Mouse (Mus musculus) spleen, postnatal 36 days (tissue): Measurements from ENCODE around the gene Dpy19l2.
A peak's percentile ranks its signal among the peaks of the same experiment; 100 is the strongest.
"Not testable (repeated sequence)": the region's sequence is repeated elsewhere in the genome, so short reads cannot be mapped to it uniquely, and the experiment has no call there.

Experiments used
- DNase-seq, 2 experiments: peaks; one replicate each; pipeline ENCODE4 v3.0.0; 2022; ENCODE audit warnings: low spot score in 2 of 2, mixed read lengths in 1 of 2

Dpy19l2 gene

GRCm38 (mm10) chr9:24695700-24696404 lies at the start of gene Dpy19l2:
Gene Dpy19l2 (minus strand): TSS chr9:24696293.
- no peak for DNase-seq

- no peak for DNase-seq
Observed at GRCm38 (mm10) chr9:24744958-24745357, 48.9 kb upstream of the Dpy19l2 start.

DNA sequence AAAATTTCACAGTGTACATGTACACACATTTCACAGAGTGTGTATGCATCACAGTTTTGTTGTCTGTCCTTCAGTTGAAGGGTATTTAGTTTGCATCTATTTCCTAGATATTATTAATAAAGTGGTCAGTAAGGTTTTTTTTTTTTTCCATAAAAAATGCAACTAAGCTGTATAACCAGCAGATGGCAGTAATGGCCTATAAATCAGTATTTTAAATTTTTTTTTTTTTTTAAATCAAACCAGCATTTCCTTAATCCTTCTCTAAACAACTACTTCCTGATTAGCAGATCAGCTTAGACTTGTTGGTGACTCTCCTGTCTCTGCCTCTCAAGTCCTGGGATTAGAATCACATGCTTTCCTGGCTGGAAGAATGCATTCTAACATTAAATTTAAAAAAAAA lies 5.2 kb upstream of the Dpy19l2 start:
- no peak for DNase-seq

DNA sequence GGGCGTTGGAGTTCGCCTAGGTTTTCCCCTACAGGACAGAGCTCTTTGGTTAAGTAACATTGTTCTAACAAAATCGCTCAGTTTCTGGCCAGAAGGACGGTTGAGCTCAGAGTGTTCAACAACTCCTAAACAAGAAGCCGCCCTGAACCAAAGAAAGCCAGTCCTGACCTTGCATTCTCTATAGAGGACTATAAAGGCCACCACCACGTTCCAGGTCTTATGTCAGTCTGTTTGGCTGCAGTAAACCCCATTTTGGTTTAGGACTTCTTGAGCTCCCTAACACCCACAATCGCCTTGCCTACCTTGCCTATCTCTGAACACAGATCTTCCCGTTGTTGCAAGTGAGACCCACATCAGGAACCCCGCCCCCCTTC lies 299 bp upstream of the Dpy19l2 start:
- DNase-seq, result no peak

GRCm38 (mm10) chr9:24637341-24637740 lies 58.8 kb downstream of the Dpy19l2 start:
- DNase-seq, result not testable (repeated sequence)

GRCm38 (mm10) chr9:24624896-24625295 lies 71.2 kb downstream of the Dpy19l2 start, which contains the start of gene Cypt4:
Gene Cypt4 (plus strand): TSS chr9:24625196.
- DNase-seq, result no peak

GRCm38 (mm10) chr9:24538159-24538558 lies 157.9 kb downstream of the Dpy19l2 start:
- no peak for DNase-seq

GRCm38 (mm10) chr9:24516575-24517139 lies 179.4 kb downstream of the Dpy19l2 start:
- DNase-seq, result peak; percentile 41 to 42

DNA sequence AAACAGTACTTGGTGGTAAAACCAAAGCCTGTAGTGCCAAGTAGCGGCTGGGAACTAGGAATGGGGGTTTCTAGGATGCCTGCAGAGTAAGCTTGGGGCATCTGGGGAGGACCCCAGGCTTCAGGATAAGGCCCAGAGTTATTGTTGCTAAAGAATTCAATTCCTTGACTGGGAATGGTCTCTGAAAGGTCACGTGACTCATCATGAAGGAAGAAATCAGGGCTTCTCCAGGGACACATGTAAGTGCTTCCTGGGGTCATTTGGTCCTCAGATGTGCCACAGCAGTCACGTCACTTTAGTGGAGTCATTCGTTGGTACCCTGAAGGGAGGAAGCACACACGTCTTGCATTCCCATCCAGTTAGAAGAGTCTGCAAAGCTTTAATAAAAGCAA lies 182.0 kb downstream of the Dpy19l2 start:
- DNase-seq, result no peak

- no peak for DNase-seq
Observed at GRCm38 (mm10) chr9:24513290-24514077, 182.6 kb downstream of the Dpy19l2 start.

GRCm38 (mm10) chr9:24512121-24512539 lies 184.0 kb downstream of the Dpy19l2 start:
- DNase-seq, result no peak

DNA sequence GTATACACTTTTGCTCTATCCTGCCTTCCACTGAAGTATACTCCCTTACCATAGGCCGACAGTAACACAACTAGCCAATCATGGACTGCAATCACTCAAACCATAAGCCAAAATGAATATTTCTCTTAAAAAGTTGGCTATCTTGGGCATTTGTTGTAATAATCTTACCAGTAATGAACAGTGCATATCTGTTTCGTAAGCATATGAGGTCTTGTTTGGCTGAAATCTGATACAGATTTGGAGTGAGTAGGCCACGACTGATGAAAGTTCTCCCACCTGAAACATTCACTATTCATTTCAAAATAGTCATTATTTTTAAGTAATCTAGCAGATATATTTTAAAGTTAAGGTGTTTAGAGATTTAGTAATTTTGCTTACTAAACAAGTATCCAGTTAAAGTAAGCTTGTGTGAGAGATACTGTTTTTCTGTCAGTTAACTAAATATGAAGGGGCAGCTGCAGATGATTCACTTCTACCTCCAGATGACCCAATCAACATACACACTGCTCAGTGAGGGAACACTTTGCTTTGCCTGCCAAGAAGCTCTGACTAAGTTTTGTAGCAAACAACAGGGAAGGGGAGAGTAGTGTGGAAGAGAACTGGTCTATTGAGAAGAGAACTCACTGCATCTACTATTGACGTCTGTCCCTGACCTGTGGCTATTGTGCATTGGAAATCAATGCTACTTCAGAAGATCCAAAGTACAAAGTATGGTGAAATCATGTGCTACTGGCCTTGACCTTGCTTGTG lies 184.5 kb downstream of the Dpy19l2 start:
- no peak for DNase-seq

DNA sequence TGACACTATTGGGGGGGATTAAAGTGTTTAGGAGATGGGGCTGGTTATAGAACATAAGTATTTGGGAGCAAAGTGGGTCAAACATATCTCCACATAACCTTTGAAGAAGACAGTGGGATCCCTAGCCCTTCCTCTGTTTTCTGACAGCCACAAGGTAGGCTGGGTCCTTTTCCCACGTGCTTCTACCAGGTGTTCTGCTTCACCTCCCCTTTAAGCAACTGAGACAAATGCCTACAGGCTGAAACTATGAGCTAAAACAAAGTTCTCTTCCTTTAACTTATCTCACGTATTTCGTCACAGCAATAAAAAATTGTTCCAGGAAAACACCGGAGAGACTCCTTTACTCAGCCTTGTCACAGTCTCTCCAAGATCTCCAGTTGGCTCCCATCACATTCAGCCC lies 187.2 kb downstream of the Dpy19l2 start:
- DNase-seq, result no peak
